Mouse (Mus musculus): ENCODE results near the gene Gng13. TPM values are rescaled to one million over a fixed set of nuclear protein-coding genes. Genes with fewer than 3 reads are reported as not detected.

Gene Gng13
- total and polyA plus RNA-seq, 2 experiments from 2014 or later, result 10.9 to 23.7 TPM

DNA sequence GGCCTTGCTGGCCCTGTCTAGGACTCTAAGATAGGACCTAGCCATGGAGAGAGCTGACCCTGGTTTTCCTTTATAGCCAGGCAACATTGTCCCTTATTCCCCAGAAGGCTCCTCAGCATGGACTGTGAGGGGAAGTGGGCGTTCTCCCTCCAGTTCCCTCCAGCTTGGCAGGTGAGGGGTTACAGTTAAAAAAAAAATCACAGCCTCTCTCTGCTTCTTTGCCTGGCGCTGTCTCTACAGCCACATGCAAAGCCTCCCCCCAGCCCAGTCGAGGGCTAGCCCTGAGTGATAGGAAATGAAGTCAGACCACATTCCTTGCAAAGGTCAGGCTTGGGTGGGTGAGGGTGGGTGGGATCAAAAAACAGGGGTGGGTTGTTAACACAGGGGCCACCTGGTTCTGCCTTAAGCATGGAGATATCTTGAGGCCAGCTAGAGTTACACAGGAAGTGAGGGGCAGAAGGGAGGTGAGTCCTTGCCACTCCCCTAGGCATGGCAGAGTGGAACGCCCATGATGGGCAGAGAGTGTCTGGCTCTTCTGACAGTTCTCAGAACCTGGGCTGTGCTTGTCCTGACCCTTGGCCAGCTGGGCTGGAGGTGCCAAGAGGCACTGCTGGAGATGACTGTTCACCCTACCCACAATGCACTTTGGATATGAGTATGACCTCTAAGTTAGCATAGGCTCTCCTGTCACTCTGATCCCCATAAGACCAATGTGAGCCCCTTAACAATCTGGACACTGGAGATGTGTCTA lies 38.8 kb downstream of the Gng13 start:
- Histone ChIP-seq H3K27me3 (ENCODE audit: insufficient read depth, low read length) (no peaks in the 10 kb centered on the region), H3K9me3 (ENCODE audit: low read length) (no peaks in the 10 kb centered on the region), H3K4me3 (ENCODE audit: low read length) (no peak overlapping the region), H3K27ac (no peak overlapping the region), H3K4me2 (ENCODE audit: low read depth, low read length) (no peak overlapping the region), H3K9ac (replicated peaks; ENCODE audit: low read length) (no peak overlapping the region), H3K36me3 (ENCODE audit: insufficient read depth, low read length) (no peaks in the 10 kb centered on the region), H3K4me1 (ENCODE audit: insufficient read depth, low read length) (no peaks in the 10 kb centered on the region)
- TF ChIP-seq CTCF (IDR thresholded peaks at IDR 0.05; ENCODE audit: low read depth), result no peak
- WGBS, result 59% methylated on average over 4 of the region's 4 CpGs
- DNase-seq (ENCODE audit: low spot score), result no peak
- ATAC-seq, result no peak

DNA sequence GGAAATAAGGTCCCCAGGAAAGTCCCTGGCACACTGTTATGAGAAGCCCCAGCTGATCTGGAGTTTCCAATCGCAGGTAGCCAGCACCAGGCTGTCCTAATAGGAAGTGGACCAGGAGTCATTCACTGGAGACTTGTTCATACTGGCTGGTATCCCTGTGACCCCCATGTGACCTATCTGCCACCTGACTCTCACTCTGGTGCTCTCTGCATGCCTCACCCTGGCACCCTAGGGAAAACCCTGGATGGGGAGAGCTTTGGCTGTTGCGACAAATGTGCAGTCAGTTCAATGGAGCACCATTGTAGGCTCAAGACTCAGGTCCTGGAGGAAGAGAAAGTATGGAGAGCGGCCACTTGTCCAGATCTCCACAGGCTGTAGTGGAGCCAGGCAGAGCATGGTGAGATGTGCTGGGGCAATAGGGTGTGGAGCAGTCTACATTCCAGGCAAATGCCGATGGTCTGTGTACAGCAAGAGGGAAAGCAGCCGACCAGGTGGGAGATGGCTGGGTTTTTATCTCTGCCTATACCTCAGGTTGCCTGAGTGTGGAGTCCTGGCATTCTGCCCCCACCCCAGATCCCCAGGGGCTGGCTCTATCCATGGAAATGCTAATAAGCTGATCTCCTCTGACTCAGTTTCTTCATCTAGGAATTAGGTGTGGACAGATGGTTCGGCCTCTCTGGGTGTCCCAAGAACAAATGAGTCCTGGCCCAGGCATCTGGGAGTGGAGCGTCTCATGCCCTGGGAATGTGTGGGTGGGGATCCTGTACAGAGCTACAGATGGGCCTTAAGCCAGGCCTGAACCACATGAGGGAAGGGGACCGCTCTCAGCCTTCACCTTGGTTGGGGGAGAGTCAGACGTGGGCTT lies 39.6 kb downstream of the Gng13 start:
- no peak overlapping the region for H3K9ac ChIP-seq (replicated peaks; ENCODE audit: low read length)
- WGBS, result 81% methylated on average over 9 of the region's 9 CpGs
- H3K27me3 ChIP-seq (ENCODE audit: insufficient read depth, low read length), result no peaks in the 10 kb centered on the region
- ATAC-seq (no peak), DNase-seq (ENCODE audit: low spot score) (no peak)
- H3K9me3 ChIP-seq (ENCODE audit: low read length), result no peaks in the 10 kb centered on the region
- no peak overlapping the region for H3K27ac ChIP-seq
- H3K4me2 ChIP-seq (ENCODE audit: low read depth, low read length), result no peak overlapping the region
- TF ChIP-seq CTCF (IDR thresholded peaks at IDR 0.05; ENCODE audit: low read depth), result no peak
- no peaks in the 10 kb centered on the region for H3K4me1 ChIP-seq (ENCODE audit: insufficient read depth, low read length)
- no peak overlapping the region for H3K4me3 ChIP-seq (ENCODE audit: low read length)
- H3K36me3 ChIP-seq (ENCODE audit: insufficient read depth, low read length), result no peaks in the 10 kb centered on the region

DNA sequence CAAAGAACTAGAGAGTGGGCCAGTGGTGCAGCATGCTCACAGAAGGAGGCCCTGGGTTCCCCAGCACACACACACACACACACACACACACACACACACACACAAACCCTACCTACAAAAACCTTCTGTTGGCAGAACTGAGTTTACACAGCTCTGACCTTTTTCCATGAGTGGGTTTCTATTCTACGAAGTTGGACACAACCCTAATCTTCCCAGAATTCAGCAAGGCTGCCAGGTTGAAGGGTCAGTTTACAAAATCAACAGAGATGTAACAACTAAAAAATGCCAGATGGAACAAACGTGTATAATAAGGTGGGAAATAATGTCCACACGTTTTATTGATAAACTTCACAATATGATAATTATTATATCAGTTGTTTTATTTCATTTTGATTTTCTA lies 40.7 kb downstream of the Gng13 start:
- no peaks in the 10 kb centered on the region for H3K9me3 ChIP-seq (ENCODE audit: low read length)
- no peaks in the 10 kb centered on the region for H3K4me1 ChIP-seq (ENCODE audit: insufficient read depth, low read length)
- H3K4me2 ChIP-seq (ENCODE audit: low read depth, low read length), result no peak overlapping the region
- DNase-seq (ENCODE audit: low spot score) (no peak), ATAC-seq (no peak)
- no peak overlapping the region for H3K4me3 ChIP-seq (ENCODE audit: low read length)
- no peak overlapping the region for H3K9ac ChIP-seq (replicated peaks; ENCODE audit: low read length)
- no peaks in the 10 kb centered on the region for H3K36me3 ChIP-seq (ENCODE audit: insufficient read depth, low read length)
- H3K27ac ChIP-seq, result no peak overlapping the region
- no peak for TF ChIP-seq CTCF (IDR thresholded peaks at IDR 0.05; ENCODE audit: low read depth)
- no peaks in the 10 kb centered on the region for H3K27me3 ChIP-seq (ENCODE audit: insufficient read depth, low read length)
- 78% methylated on average over 3 of the region's 3 CpGs for WGBS

DNA sequence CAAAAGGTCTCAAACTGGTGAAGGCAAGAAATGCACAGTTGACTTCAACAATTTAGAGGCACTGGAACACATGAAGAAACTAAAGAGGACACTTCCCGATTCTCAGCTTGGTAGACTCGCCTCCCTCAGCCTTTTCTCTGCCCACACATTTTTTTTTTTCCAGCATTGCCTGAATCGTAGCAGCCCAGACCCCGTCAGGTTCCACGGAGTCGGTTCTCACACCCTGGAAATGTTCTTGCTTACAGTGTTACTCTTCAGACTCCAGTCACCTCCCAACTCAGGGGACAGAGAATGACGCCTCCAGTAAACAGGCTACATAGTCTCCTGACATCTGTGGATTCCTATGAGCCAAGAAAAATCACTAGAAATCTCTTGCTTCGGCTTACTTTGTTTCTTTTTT lies 43.2 kb downstream of the Gng13 start:
- no peaks in the 10 kb centered on the region for H3K27me3 ChIP-seq (ENCODE audit: insufficient read depth, low read length)
- no peak for TF ChIP-seq CTCF (IDR thresholded peaks at IDR 0.05; ENCODE audit: low read depth)
- H3K4me3 ChIP-seq (ENCODE audit: low read length), result no peak overlapping the region
- H3K4me2 ChIP-seq (ENCODE audit: low read depth, low read length), result no peak overlapping the region
- no peaks in the 10 kb centered on the region for H3K9me3 ChIP-seq (ENCODE audit: low read length)
- no peak overlapping the region for H3K9ac ChIP-seq (replicated peaks; ENCODE audit: low read length)
- 79% methylated on average over 8 of the region's 8 CpGs for WGBS
- H3K36me3 ChIP-seq (ENCODE audit: insufficient read depth, low read length), result no peaks in the 10 kb centered on the region
- DNase-seq (ENCODE audit: low spot score), result no peak
- ATAC-seq, result no peak
- H3K4me1 ChIP-seq (ENCODE audit: insufficient read depth, low read length), result no peaks in the 10 kb centered on the region
- no peak overlapping the region for H3K27ac ChIP-seq

DNA sequence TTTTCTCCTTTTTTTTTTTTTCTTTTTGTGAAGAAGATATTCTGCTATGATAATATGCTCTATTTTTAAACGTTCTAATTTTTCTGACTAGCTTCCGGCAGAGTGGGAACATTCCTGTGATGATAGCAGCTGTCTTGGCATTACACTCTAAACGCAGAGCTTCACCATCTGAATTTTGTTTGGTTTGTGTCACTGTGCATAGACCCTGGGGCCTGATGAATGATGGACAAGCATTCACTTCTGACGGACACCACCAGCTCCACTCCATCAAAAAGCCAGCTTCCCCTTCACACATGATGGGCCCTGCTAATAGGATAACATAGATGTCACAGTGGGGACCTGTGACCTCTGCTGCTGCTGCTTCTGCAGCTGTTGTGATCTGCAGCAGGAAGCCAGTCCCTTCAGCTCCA lies 44.6 kb downstream of the Gng13 start:
- TF ChIP-seq CTCF (IDR thresholded peaks at IDR 0.05; ENCODE audit: low read depth), result no peak
- H3K9me3 ChIP-seq (ENCODE audit: low read length), result no peaks in the 10 kb centered on the region
- H3K27ac ChIP-seq, result no peak overlapping the region
- no peak overlapping the region for H3K4me2 ChIP-seq (ENCODE audit: low read depth, low read length)
- no peak overlapping the region for H3K4me3 ChIP-seq (ENCODE audit: low read length)
- 19% methylated on average over 4 of the region's 4 CpGs for WGBS
- H3K4me1 ChIP-seq (ENCODE audit: insufficient read depth, low read length), result no peaks in the 10 kb centered on the region
- ATAC-seq (no peak), DNase-seq (ENCODE audit: low spot score) (no peak)
- H3K36me3 ChIP-seq (ENCODE audit: insufficient read depth, low read length), result no peaks in the 10 kb centered on the region
- H3K9ac ChIP-seq (replicated peaks; ENCODE audit: low read length), result no peak overlapping the region
- H3K27me3 ChIP-seq (ENCODE audit: insufficient read depth, low read length), result no peaks in the 10 kb centered on the region

DNA sequence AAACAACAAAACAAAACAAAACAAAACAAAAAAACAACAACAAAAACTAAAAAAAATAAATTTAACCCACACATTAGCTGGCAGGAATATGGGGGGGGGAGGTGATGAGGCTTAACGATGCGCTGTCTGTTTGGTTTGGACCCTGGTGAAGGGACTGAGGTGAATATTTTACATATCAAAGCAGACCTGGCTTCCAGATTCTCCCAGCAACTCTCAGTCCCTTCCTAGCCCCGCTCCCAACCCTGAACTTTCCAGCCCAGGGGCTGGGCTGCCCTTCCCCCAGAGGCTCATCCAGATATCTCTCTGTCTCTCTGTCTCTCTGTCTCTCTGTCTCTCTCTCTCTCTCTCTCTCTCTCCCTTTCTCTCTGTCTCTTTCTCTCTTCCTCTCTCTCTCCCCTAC lies 45.6 kb downstream of the Gng13 start:
- no peaks in the 10 kb centered on the region for H3K9me3 ChIP-seq (ENCODE audit: low read length)
- no peaks in the 10 kb centered on the region for H3K4me1 ChIP-seq (ENCODE audit: insufficient read depth, low read length)
- H3K4me3 ChIP-seq (ENCODE audit: low read length), result no peak overlapping the region
- no peak for DNase-seq (ENCODE audit: low spot score)
- WGBS, result 32% methylated on average over 3 of the region's 3 CpGs
- H3K27ac ChIP-seq, result no peak overlapping the region
- ATAC-seq, result no peak
- TF ChIP-seq CTCF (IDR thresholded peaks at IDR 0.05; ENCODE audit: low read depth), result no peak
- no peak overlapping the region for H3K4me2 ChIP-seq (ENCODE audit: low read depth, low read length)
- H3K27me3 ChIP-seq (ENCODE audit: insufficient read depth, low read length), result no peaks in the 10 kb centered on the region
- no peaks in the 10 kb centered on the region for H3K36me3 ChIP-seq (ENCODE audit: insufficient read depth, low read length)
- H3K9ac ChIP-seq (replicated peaks; ENCODE audit: low read length), result no peak overlapping the region

DNA sequence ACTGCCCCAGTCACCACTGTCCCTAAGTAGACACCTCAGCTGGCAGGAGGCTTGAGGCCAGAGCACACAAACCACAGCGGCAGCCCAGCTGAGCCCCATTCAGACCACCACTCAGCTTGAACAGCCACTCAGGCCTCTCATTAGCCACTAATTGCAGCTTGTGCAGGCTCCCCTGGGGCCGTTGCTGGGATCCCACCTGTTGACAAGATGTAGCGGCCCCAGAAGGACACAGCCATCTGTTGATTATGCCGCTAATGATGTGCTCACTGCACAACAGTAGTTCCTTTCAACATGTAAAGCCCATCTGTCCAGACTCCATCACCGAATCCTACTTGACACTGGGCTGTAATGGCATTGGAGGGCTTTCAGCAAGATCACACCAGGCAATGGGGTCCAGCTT lies 48.9 kb downstream of the Gng13 start:
- Histone ChIP-seq H3K27ac (no peak overlapping the region), H3K27me3 (ENCODE audit: insufficient read depth, low read length) (no peaks in the 10 kb centered on the region), H3K9ac (replicated peaks; ENCODE audit: low read length) (no peak overlapping the region), H3K4me2 (ENCODE audit: low read depth, low read length) (no peak overlapping the region), H3K4me3 (ENCODE audit: low read length) (no peak overlapping the region), H3K9me3 (ENCODE audit: low read length) (no peaks in the 10 kb centered on the region), H3K4me1 (ENCODE audit: insufficient read depth, low read length) (no peaks in the 10 kb centered on the region), H3K36me3 (ENCODE audit: insufficient read depth, low read length) (no peaks in the 10 kb centered on the region)
- no peak for DNase-seq (ENCODE audit: low spot score)
- no peak for TF ChIP-seq CTCF (IDR thresholded peaks at IDR 0.05; ENCODE audit: low read depth)
- 38% methylated on average over 5 of the region's 5 CpGs for WGBS
- ATAC-seq, result no peak

Small RNAs within 50 kb of the gene (microRNA-seq; reads per million reads assigned to microRNA genes)
- 0 reads per million in 2 experiments for gene Gm25083

Other genes starting within 250 kb of the Gng13 start
- gene Sstr5, start 219.9 kb upstream of the Gng13 start, total RNA-seq (2014; rRNA removed), result 2.3 and 2.5 TPM in 2 replicates
- gene Sstr5, start 219.9 kb upstream of the Gng13 start, polyA plus RNA-seq (2015; fragmentation: Nextera tagmentation; extraction: Ambion mirVana), result 0.84 and 1.2 TPM in 2 replicates
- gene Sox8, start 146.5 kb upstream of the Gng13 start, total RNA-seq (2014; rRNA removed), result 52.1 and 54.5 TPM in 2 replicates
- 28.9 and 31.5 TPM in 2 replicates for gene Sox8, start 146.5 kb upstream of the Gng13 start, polyA plus RNA-seq (2015; fragmentation: Nextera tagmentation; extraction: Ambion mirVana)
- gene Lmf1, start 138.1 kb upstream of the Gng13 start, total RNA-seq (2014; rRNA removed), result 38.1 and 45.1 TPM in 2 replicates
- gene Lmf1, start 138.1 kb upstream of the Gng13 start, polyA plus RNA-seq (2015; fragmentation: Nextera tagmentation; extraction: Ambion mirVana), result 21.4 and 22.4 TPM in 2 replicates
- 4.9 and 7.8 TPM in 2 replicates for gene Chtf18, start 10.2 kb downstream of the Gng13 start, total RNA-seq (2014; rRNA removed)
- gene Chtf18, start 10.2 kb downstream of the Gng13 start, polyA plus RNA-seq (2015; fragmentation: Nextera tagmentation; extraction: Ambion mirVana), result 4.9 and 5.4 TPM in 2 replicates
- gene Rpusd1, start 10.5 kb downstream of the Gng13 start, total RNA-seq (2014; rRNA removed), result 10.1 and 18.7 TPM in 2 replicates
- gene Rpusd1, start 10.5 kb downstream of the Gng13 start, polyA plus RNA-seq (2015; fragmentation: Nextera tagmentation; extraction: Ambion mirVana), result 27.5 and 27.9 TPM in 2 replicates
- gene Mslnl, start 18.9 kb downstream of the Gng13 start, total RNA-seq (2014; rRNA removed), result 0.05 TPM in 1 of 2 replicates, not detected in the other
- gene Mslnl, start 18.9 kb downstream of the Gng13 start, polyA plus RNA-seq (2015; fragmentation: Nextera tagmentation; extraction: Ambion mirVana), result not detected in 2 replicates
- 0.50 and 1.1 TPM in 2 replicates for gene Msln, start 37.2 kb downstream of the Gng13 start, total RNA-seq (2014; rRNA removed)
- 2.0 and 2.3 TPM in 2 replicates for gene Msln, start 37.2 kb downstream of the Gng13 start, polyA plus RNA-seq (2015; fragmentation: Nextera tagmentation; extraction: Ambion mirVana)
- 22.2 and 28.2 TPM in 2 replicates for gene Narfl, start 56.6 kb downstream of the Gng13 start, total RNA-seq (2014; rRNA removed)
- gene Narfl, start 56.6 kb downstream of the Gng13 start, polyA plus RNA-seq (2015; fragmentation: Nextera tagmentation; extraction: Ambion mirVana), result 27.5 and 27.9 TPM in 2 replicates
- gene Haghl, start 68.5 kb downstream of the Gng13 start, total RNA-seq (2014; rRNA removed), result 159 and 171 TPM in 2 replicates
- 219 and 225 TPM in 2 replicates for gene Haghl, start 68.5 kb downstream of the Gng13 start, polyA plus RNA-seq (2015; fragmentation: Nextera tagmentation; extraction: Ambion mirVana)
- gene Ccdc78, start 69.4 kb downstream of the Gng13 start, total RNA-seq (2014; rRNA removed), result 0.10 and 0.50 TPM in 2 replicates
- 1.0 and 1.2 TPM in 2 replicates for gene Ccdc78, start 69.4 kb downstream of the Gng13 start, polyA plus RNA-seq (2015; fragmentation: Nextera tagmentation; extraction: Ambion mirVana)
- 80.6 and 101 TPM in 2 replicates for gene Fam173a, start 75.7 kb downstream of the Gng13 start, total RNA-seq (2014; rRNA removed)
- gene Fam173a, start 75.7 kb downstream of the Gng13 start, polyA plus RNA-seq (2015; fragmentation: Nextera tagmentation; extraction: Ambion mirVana), result 117 and 121 TPM in 2 replicates
- 0.31 TPM in 1 of 2 replicates, not detected in the other for gene AC134908.4, start 78.5 kb downstream of the Gng13 start, total RNA-seq (2014; rRNA removed)
- gene AC134908.4, start 78.5 kb downstream of the Gng13 start, polyA plus RNA-seq (2015; fragmentation: Nextera tagmentation; extraction: Ambion mirVana), result 2.0 and 3.9 TPM in 2 replicates
- gene Metrn, start 80.0 kb downstream of the Gng13 start, total RNA-seq (2014; rRNA removed), result 500 and 557 TPM in 2 replicates
- 102 and 116 TPM in 2 replicates for gene Metrn, start 80.0 kb downstream of the Gng13 start, polyA plus RNA-seq (2015; fragmentation: Nextera tagmentation; extraction: Ambion mirVana)
- 143 and 146 TPM in 2 replicates for gene Fbxl16, start 91.9 kb downstream of the Gng13 start, total RNA-seq (2014; rRNA removed)
- 44.0 and 45.8 TPM in 2 replicates for gene Fbxl16, start 91.9 kb downstream of the Gng13 start, polyA plus RNA-seq (2015; fragmentation: Nextera tagmentation; extraction: Ambion mirVana)
- gene Wdr24, start 106.5 kb downstream of the Gng13 start, total RNA-seq (2014; rRNA removed), result 31.3 and 39.7 TPM in 2 replicates
- 21.0 and 22.6 TPM in 2 replicates for gene Wdr24, start 106.5 kb downstream of the Gng13 start, polyA plus RNA-seq (2015; fragmentation: Nextera tagmentation; extraction: Ambion mirVana)
- gene Jmjd8, start 111.7 kb downstream of the Gng13 start, total RNA-seq (2014; rRNA removed), result 57.0 and 61.0 TPM in 2 replicates
- 38.6 and 41.3 TPM in 2 replicates for gene Jmjd8, start 111.7 kb downstream of the Gng13 start, polyA plus RNA-seq (2015; fragmentation: Nextera tagmentation; extraction: Ambion mirVana)
- gene Stub1, start 116.2 kb downstream of the Gng13 start, total RNA-seq (2014; rRNA removed), result 271 and 273 TPM in 2 replicates
- 369 and 370 TPM in 2 replicates for gene Stub1, start 116.2 kb downstream of the Gng13 start, polyA plus RNA-seq (2015; fragmentation: Nextera tagmentation; extraction: Ambion mirVana)
- gene Rhbdl1, start 120.1 kb downstream of the Gng13 start, total RNA-seq (2014; rRNA removed), result 122 and 135 TPM in 2 replicates
- 78.6 and 80.0 TPM in 2 replicates for gene Rhbdl1, start 120.1 kb downstream of the Gng13 start, polyA plus RNA-seq (2015; fragmentation: Nextera tagmentation; extraction: Ambion mirVana)
- 22.8 and 40.0 TPM in 2 replicates for gene Gm20683, start 124.6 kb downstream of the Gng13 start, total RNA-seq (2014; rRNA removed)
- 12.6 and 12.9 TPM in 2 replicates for gene Gm20683, start 124.6 kb downstream of the Gng13 start, polyA plus RNA-seq (2015; fragmentation: Nextera tagmentation; extraction: Ambion mirVana)
- 39.8 and 64.1 TPM in 2 replicates for gene Rhot2, start 127.7 kb downstream of the Gng13 start, total RNA-seq (2014; rRNA removed)
- 14.6 and 15.8 TPM in 2 replicates for gene Rhot2, start 127.7 kb downstream of the Gng13 start, polyA plus RNA-seq (2015; fragmentation: Nextera tagmentation; extraction: Ambion mirVana)
- 54.5 and 75.5 TPM in 2 replicates for gene Wdr90, start 144.3 kb downstream of the Gng13 start, total RNA-seq (2014; rRNA removed)
- gene Wdr90, start 144.3 kb downstream of the Gng13 start, polyA plus RNA-seq (2015; fragmentation: Nextera tagmentation; extraction: Ambion mirVana), result 13.2 TPM in 2 replicates
- gene Mcrip2, start 151.6 kb downstream of the Gng13 start, total RNA-seq (2014; rRNA removed), result 27.0 and 32.1 TPM in 2 replicates
- gene Mcrip2, start 151.6 kb downstream of the Gng13 start, polyA plus RNA-seq (2015; fragmentation: Nextera tagmentation; extraction: Ambion mirVana), result 54.3 and 54.7 TPM in 2 replicates
- 50.0 and 63.1 TPM in 2 replicates for gene Mettl26, start 157.9 kb downstream of the Gng13 start, total RNA-seq (2014; rRNA removed)
- gene Mettl26, start 157.9 kb downstream of the Gng13 start, polyA plus RNA-seq (2015; fragmentation: Nextera tagmentation; extraction: Ambion mirVana), result 62.9 and 64.8 TPM in 2 replicates
- gene Wfikkn1, start 163.7 kb downstream of the Gng13 start, total RNA-seq (2014; rRNA removed), result 1.2 and 1.5 TPM in 2 replicates
- gene Wfikkn1, start 163.7 kb downstream of the Gng13 start, polyA plus RNA-seq (2015; fragmentation: Nextera tagmentation; extraction: Ambion mirVana), result 0.33 and 0.58 TPM in 2 replicates
- gene Rab40c, start 202.6 kb downstream of the Gng13 start, total RNA-seq (2014; rRNA removed), result 33.2 and 39.1 TPM in 2 replicates
- gene Rab40c, start 202.6 kb downstream of the Gng13 start, polyA plus RNA-seq (2015; fragmentation: Nextera tagmentation; extraction: Ambion mirVana), result 34.7 and 35.3 TPM in 2 replicates
- gene Pigq, start 227.8 kb downstream of the Gng13 start, total RNA-seq (2014; rRNA removed), result 90.6 and 99.7 TPM in 2 replicates
- gene Pigq, start 227.8 kb downstream of the Gng13 start, polyA plus RNA-seq (2015; fragmentation: Nextera tagmentation; extraction: Ambion mirVana), result 69.7 and 76.3 TPM in 2 replicates
- gene Nhlrc4, start 227.8 kb downstream of the Gng13 start, total RNA-seq (2014; rRNA removed), result 0.61 and 0.68 TPM in 2 replicates
- gene Nhlrc4, start 227.8 kb downstream of the Gng13 start, polyA plus RNA-seq (2015; fragmentation: Nextera tagmentation; extraction: Ambion mirVana), result 0.30 and 0.72 TPM in 2 replicates
- gene A930017K11Rik, start 235.4 kb downstream of the Gng13 start, total RNA-seq (2014; rRNA removed), result 5.6 and 7.2 TPM in 2 replicates
- 4.4 and 5.0 TPM in 2 replicates for gene A930017K11Rik, start 235.4 kb downstream of the Gng13 start, polyA plus RNA-seq (2015; fragmentation: Nextera tagmentation; extraction: Ambion mirVana)